Mouse (Mus musculus): ENCODE results near the gene Fcamr.

GRCm38 (mm10) chr1:130775691-130776331 is 24.9 kb upstream of the Fcamr start:
- TF ChIP-seq EP300 (IDR thresholded peaks at IDR 0.05; ENCODE audit: low read length) (no peak), CTCF (conservative IDR thresholded peaks at IDR 0.05 in 1 of 2, IDR thresholded peaks at IDR 0.05 in 1 of 2; ENCODE audit: low read depth in 2 of 2, low read length in 2 of 2) (no peak), TCF12 (IDR thresholded peaks at IDR 0.05; ENCODE audit: low read depth, low read length) (no peak), RCOR1 (conservative IDR thresholded peaks at IDR 0.05; ENCODE audit: low read depth, low read length) (no peak), MEF2A (IDR thresholded peaks at IDR 0.05; ENCODE audit: borderline replicate concordance, low read depth, low read length) (no peak)
